Mouse (Mus musculus): ENCODE results near the gene Fxyd3.
A peak's percentile ranks its signal among the peaks of the same experiment; 100 is the strongest.

Gene Fxyd3

DNA sequence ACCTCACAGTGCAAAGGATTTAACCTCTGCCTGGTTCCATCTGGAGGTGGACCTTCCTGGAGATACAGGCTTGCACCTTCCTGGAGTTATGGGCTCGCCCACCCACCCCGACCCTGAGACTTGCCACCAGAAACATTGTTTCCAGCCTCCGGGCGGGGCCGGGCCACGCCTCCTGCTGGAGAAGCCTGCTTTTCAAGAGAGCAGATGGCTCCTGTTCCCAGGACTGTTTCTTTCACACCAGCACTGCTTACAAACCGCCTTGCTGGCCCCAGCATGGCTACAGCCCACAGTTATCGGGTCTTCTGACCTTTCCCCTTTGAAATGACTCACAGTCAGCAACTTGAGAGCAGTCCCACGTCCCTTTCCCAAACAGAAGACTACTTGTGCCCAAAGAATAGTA is 4.2 kb downstream of the Fxyd3 start:
- DNase-seq (ENCODE audit: low spot score), result no peak

DNA sequence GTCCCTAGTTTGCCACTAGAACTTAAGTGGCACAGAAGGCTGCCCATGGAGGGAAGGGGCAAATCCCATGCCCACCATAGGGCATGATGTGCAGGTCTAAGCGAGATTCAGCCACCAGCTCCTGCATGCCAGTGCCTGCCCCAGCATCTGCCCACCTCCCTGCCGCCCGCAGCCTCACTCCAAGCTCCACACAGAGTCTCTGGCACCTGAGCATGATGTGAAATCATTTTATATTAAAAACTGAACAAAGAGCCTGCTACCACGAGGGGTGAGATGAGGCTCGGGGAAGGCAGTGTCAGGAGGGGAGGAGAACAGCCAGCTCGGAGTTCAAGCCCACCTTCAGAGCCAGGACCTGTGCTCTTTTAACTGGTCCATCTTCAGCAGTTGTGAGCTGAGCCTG is 6.2 kb downstream of the Fxyd3 start:
- DNase-seq (ENCODE audit: low spot score), result no peak

DNA sequence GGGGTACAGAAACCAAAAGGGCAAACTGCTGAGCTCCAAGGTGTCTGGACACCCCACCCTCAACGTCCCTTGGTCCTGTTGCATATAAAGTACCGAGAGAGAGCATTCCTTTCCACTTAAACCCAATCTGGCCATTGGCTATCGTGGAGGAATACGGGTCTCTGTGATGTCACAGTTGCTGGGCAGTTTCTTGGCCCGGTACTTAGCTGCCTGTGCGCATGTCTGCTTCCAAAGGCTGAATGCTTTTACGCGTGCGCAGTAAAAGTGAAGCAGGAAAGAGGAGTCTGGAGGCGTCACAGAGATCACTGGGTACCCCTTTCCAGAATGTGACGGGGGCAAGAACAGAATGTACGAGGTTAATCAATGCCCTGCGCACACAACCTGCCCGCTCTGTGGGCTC is 7.0 kb downstream of the Fxyd3 start:
- no peak for DNase-seq (ENCODE audit: low spot score)

DNA sequence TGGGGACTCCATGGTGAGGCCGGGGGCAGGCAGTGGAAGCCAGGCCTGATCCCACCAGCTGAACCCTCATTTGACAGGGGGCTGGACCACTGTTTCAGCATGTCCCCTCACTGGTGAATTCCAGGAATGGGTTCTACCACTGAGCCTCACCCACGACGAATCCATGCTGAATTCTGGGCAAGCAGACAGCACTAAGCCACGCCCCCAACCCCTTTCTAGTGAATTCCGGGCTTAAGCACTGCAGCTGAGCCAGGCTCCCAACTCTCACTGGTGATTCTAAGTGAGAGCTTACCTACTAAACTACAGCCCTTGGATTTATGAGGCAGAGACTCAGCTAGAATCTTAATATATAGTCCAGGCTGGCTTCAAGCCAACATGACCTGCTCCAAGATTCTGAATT is 8.7 kb downstream of the Fxyd3 start:
- no peak for DNase-seq (ENCODE audit: low spot score)

DNA sequence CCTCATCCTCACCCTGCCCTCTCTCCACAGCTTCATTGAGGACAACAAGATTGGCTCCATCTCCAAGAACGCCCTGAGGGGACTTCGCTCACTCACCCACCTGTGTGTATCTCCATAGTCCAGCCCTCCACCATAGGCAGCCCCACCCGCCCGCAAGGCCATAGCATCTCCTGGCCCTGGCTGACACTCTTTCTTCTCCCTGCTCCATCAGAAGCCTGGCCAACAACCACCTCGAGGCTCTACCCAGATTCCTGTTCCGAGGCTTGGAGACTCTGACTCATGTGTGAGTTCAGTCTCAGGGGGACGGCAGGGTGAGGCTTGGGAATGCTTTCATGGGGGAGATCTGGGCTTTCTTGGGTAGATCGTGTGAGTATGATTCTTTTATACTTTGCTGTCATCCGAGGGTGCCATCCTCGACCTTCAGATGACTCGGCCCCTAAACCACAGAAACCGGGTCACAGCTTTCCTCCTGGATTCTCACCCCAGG is 13.4 kb downstream of the Fxyd3 start:
- no peak for DNase-seq (ENCODE audit: low spot score)

DNA sequence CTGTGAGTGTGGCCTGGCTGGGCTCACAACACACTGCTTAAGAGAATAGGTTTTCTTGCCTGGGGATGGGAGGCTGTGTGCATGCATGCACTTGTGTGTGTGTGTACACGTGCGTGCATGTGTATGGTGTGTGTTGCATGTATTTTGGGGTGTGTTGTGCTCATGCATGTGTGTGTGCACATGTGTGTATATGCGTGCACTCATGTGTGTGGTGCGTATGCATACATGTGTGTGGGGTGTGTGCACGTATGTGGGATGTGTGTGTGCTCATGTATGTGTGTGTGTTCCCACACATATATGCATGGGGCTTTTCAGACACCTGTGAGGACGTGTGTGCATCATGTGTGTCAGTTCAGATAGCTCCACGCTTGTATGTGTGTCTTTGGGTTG is 15.9 kb downstream of the Fxyd3 start:
- DNase-seq (ENCODE audit: low spot score), result no peak

DNA sequence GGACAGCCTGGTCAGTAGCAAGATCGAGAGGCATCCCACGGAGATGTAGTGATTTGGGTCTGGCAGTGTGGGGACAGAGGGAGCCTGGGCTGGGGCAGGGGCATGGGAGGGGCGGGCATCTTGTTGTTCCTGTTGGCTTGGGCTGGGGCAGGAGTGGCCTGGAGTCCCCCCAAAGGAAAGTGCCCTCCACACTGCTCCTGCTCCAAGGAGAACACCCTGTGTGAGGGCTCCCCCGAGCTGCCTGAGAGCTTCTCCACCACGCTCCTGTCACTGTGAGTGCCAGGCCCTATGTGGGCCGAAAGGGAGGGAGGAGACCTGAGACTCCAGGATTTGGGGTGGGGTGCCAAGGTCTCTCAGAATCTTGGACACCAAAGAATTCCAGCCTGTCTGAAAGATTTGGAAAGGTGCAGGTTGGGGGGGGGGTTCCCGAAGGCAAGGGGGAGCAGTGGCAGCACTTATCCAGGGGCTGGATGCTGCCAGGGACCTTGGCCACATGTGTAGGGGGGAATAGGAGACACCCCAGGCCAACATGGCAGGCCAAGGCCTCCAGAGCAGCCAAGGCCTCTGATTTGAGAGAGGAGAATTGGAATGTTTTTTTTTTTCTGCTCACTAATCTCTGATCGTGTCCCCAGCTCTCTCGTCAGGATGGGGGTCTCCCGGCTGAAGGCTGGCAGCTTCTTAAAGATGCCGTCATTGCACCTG is 16.4 kb downstream of the Fxyd3 start:
- DNase-seq (ENCODE audit: low spot score), result no peak

DNA sequence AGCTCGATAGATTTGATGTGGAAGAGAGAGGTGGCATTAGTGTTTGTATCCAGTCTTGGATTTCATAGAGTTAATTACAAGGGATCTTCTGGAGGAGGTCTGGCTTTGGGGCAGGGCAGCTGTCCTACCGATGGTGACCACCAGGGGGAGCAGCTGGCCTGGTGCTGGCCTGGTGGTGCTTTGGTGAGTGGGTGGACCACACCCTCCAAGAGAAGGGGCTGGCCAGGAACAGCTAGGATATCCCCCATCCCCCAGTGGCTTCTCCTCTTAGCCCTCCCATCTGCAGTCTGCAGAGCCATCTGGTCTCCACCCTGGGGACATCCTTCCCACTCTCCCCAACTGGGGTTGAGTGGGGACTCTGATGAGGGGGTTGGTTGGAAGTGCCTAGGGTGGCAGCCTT is 17.4 kb downstream of the Fxyd3 start, which contains the start of gene Lgi4:
Gene Lgi4, plus strand, starts transcription at position 235 of the 400 bp plus-strand sequence.
- DNase-seq (ENCODE audit: low spot score), result peak; percentile 66

DNA sequence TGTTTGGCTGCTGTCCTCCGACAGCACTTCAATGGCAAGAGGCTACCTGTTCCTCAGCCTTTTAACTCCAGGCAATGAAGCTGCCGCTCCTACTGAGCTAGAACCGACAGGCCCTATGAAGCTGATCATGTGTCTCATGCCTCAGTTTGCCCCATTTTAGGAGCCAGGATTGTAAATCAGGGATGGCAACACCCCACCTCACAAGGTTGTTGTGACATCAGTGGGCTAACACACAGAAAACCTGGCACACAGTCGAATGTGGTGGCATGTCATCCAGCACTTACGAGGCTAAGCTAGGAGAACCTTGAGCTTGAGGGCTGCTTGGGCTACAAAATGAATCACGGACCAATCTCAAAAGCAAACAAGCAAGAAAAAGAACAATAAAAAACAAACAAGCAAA is 18.3 kb downstream of the Fxyd3 start:
- no peak for DNase-seq (ENCODE audit: low spot score)

DNA sequence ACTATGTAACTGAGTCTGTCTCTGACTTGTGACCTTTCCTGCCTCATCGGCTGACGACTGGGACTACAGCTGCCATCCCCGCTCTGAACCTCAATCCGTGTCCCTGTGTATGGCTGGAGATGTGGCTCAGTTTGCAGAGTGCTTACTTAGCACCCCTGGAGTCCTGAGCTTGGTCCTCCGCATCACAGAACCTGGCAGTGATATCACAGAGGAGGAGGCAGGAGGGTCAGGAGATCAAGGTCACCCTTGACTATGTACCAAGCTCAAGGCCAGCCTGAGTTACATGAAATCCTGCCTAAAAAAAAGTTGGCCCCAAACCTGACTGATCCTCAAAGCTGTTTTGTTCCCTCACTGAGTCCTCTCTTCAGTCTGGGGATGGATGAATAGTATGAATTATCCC is 18.8 kb downstream of the Fxyd3 start:
- no peak for DNase-seq (ENCODE audit: low spot score)

DNA sequence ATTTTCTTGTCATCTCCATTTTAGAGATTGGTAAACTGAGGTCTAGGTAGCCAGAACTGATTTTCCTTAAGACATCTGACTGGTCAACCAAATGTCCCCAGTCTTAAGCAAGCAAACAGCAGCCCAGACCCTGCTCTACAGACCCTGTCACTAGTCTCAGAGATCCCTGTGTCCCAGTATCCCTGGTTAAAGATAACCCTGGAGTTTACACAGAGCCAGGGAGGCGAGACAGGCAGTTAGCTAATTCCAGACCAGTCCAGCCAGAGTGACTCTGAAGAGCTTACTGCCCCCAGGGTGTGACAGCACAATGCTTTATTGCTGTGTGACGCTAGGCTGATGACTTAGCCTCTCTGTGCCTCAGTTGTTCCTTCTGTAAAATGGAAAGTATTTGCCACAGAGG is 19.4 kb downstream of the Fxyd3 start, which contains the start of gene Fxyd1:
Gene Fxyd1, minus strand, starts transcription at position 129 of the 400 bp plus-strand sequence.
- DNase-seq (ENCODE audit: low spot score), result no peak

DNA sequence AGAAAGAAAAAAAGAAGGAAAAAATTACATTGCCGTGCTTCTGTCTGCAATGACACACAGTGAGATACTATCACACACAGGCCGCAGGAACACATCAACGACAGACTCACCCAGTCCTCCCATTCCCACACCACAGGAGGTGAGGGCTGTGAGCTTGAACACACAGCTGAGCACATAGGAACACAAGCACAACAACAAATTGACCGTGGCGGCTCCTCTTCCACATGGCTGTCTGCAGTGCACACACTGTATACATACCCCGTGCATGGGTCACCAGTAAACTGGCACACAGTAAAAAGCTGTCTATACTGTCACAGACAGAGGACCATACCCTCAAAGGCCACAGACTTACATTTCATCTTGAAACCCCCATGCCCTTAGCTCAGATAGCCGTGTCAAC is 20.1 kb downstream of the Fxyd3 start:
- DNase-seq (ENCODE audit: low spot score), result no peak

DNA sequence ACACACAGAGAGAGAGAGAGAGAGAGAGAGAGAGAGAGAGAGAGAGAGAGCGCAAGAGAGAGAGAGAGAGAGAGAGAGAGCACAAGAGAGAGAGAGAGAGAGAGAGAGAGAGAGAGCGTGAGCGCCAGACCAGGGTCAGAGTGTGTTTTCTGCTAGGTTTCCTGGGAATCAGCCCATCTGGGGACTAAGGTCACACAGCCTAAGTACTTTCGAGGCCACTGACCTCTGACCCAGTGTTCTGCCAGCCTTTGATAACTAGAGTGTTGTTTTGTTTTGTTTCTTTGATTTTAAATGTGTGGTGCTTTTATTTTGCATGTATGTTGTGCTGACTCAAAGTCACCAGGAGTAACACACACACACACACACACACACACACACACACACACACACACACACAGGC is 20.6 kb downstream of the Fxyd3 start:
- peak; percentile 80 for DNase-seq (ENCODE audit: low spot score)

DNA sequence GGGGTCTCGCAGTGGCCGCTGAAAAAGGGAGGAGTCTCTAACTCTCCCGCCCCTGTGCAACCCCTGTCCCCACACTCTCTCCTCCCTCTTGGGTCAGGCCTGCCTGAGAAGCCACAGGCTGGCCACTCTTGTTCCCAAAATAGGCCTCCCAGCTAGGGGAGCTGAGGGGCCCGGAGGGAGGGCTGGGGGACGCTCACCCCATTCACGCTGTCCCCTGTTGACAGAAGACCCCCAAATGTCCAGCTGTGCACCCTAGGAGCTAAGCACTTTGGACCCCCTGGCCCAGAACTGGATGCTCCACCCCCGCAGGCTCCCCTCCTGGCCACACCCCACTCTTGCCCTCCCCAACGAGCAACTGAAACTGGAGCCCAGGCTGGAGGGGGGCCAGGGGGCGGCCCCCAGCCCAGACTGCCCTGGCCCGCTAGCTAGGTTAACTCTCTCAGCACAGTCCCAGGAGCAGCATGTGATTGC is 21.1 kb downstream of the Fxyd3 start:
- peak; percentile 81 for DNase-seq (ENCODE audit: low spot score)

DNA sequence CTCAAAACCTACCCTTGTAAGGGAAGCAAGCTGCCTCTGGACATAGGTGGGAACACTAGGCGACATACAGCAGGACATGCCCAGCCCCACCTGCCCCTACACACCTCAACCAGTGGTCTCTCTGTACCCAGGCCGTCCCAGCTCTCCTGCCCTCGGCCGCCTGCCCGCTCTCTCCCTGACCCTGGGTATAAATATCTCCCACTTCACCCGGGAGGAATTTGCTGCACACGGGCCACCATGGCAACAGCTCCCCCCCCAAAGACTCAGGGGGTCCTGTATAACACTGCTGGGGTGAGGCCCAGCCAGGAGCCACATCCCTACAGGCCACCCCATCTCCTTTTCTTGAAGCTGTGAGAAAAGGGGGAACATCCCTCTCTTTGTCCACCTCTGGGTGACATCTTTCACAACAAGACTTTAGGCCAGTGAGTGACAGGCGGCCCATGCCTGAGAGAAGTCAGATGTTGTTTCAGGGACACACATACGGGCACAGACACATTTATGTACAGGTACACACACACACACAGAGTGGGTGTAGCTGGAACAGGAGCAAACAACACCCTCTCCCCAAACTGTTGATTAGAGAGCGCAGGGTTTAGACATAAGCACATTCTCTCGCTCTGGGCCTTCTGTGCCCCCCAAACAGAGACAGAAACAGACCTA is 21.7 kb downstream of the Fxyd3 start:
- no peak for DNase-seq (ENCODE audit: low spot score)

DNA sequence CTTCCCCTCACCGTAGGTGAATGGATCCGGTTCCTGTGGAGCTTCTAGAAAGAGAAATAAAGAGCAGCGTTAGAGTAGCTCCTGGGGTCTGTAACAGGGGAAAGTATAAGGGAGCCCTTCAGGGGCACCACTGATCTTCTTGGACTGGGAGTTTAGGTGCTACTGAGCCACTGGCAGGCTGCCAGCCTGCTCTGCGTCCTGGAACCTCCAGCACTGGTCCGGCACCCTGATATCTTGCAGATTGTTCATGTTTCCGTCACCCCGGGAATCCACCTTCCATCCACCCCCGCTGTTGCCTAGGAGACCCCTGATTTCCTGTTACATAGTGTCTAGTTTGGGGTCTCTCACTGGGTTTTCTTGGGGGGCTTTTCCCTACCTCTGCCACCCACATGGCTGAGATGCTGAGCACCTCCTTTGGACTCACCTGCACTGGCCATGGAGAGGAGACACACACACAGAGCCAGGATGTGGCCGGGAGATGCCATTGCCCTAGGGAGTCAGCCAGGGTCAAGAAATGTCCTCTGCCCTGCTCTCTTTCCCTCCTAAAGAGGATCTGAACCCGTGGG is 22.5 kb downstream of the Fxyd3 start:
- no peak for DNase-seq (ENCODE audit: low spot score)

DNA sequence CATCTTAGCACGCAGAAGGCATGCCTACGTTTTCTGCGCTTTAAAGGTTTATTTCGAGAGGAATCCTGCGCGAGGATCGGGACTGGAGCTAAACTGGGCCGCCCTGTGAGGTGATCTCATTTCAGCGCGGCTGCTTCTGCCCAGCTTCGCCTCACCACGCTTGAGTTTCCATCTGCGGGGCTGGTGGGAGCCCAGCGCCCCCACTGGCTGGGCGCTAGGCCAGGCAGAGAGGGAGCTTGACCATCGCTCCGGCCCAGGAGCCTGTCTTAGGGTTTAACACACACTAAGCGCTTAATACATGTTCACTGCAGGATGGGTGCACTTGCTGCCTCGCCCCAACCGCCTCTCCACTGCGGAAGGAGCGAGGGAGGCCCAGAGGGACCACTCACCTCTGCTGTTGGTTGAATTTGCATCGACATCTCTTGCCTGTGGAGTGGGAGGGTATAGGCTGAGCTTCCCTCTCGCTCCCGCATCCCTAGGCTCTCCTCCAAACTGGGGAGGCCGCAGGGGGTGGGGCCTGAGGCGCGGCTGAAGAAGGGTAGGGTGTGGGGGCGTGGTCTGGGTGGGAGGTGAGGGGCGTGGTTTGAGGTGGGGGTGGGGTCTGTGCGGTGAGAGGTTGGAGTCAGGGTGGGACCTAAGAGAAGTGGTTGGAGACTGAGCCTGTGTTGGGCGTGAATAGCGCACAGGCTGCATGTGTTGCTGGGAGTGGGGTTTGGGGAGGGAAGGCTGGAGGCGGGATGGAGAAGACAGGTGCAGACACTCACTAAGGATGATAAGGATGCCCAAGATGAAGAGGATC is 23.7 kb downstream of the Fxyd3 start:
- no peak for DNase-seq (ENCODE audit: low spot score)

DNA sequence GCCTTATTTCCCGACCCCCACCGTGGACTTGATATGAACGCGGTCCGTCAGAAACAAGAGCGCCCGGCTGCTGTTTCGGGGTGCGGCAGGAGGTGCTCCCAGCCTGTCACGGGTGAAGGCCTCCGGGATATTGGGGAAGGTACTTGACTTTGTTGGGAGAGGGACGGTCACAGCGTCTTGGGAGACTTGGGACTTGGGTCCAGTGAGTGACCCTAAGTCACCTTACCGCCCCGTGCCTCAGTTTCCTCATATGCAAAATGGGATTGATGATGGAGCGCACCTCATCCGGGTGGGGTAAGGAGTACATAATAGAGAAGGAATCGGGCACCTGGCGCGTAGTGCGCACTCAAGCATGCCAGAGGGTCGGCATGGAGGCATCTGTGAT is 24.3 kb downstream of the Fxyd3 start:
- DNase-seq (ENCODE audit: low spot score), result no peak

DNA sequence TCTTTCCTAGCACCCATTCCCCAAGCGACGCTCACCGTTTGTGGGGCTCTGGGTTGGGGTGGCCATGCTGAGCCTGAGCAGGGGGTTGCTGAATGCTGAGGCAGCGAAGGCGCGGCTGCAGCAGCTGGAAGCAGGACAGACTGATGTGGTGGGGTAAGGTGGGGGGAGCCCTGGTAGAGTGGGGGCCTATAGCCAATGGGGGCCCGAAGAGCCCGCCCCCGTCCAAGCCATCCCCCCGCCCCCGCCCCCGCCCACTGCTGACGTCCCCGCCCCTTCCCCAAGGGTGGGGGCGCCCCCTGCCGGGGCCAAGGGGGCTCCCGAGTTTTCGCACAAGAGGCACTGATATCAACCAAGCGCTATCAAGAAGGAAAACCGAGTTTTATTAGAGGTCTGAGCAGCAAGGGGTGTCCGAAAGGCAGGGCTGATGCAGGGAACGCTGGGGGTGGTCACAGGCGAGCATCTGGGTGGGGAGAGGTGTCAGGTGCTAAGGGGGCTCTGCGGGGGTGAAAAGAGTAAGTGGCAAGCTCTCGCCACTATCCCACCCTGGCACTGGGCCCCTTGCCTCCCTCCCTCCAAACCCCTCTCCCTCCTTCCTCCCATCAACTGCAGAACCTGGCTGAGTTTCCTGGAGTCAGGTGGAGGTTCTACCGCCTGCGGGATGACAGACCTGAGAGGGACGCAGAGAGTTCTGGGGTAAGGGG is 25.0 kb downstream of the Fxyd3 start, which contains the start of gene Fxyd7:
Gene Fxyd7, minus strand, starts transcription at position 147 of the 701 bp plus-strand sequence.
- no peak for DNase-seq (ENCODE audit: low spot score)

DNA sequence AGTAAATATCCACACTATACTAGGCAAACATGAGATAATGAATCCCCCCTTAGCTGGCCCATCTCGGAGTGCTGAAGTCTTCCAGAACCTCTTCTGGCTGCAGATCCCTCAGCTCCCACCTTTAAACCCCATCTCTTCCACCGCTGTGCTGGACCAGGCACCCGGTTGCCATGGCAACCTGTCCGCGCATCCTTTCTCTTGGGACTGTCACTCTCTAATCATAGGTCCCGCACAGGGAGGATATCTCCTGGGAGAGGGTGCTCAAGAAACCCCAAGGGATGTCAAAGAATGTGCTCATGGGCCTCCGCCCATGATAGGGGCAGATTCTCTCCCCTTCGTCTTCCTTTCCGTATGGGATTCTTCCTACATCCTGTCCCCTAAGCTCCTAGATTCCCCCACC is 25.6 kb downstream of the Fxyd3 start:
- DNase-seq (ENCODE audit: low spot score), result no peak

DNA sequence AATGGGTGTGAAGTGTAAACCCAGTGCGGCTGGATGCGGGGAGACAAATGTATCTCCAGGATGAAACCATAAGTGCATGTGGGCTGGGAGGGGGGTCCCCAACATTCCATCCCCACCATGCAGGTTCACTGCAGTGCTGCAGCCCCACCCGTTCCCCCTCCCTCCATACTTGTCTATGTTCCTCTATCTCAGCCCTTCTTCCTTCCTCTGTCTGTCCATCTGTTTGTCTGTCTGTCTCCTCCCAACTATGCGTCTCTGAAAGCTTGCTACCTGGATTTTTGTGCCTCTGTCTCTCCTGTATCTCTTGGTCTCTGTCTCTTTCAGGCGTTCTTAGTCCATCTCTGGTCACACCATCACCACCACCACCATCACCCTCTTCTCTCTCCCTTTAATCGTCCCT is 26.0 kb downstream of the Fxyd3 start:
- no peak for DNase-seq (ENCODE audit: low spot score)

DNA sequence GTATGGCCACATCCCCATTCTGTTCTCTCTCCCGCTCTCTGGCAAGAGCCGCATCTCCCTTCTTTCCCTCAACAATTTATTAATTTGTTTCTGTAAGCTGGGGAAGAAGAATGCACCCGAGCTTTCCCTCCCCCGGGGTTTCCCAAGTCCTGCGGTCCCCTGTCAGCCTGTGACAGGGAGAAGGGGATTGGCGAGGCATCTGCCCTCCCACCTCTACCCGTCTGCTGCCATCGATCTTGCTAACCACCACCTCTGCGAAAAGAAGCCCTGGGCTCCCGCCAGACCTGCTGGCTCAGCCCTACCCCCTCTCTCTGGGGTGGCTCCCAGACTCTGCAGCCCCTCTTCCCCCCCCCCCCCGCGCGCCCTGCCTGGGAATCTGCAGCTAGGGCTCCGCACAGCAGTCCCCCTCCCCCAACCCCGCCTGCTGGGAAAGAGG is 26.6 kb downstream of the Fxyd3 start:
- DNase-seq (ENCODE audit: low spot score), result no peak

Data from adipocyte (in vitro differentiated cells).